Comparison of ENCODE assay signal across 14 mouse cellular contexts in genomic region chr11:76311224-76312000, GRCm38 (mm10).
DNase-seq lines count a peak whose midpoint lies in the region; ATAC-seq and TF ChIP-seq lines count a peak whose summit lies in the region.
"Had no signal": no experiment of that assay in that cellular context is flagged by ENCODE, and none has a peak within 500 bp of the region (broad histone marks: within the 10 kb centered on the region; RNA-seq: fewer than 3 reads in every experiment).

No protein-coding gene starts in this region.

- TF ChIP-seq CTCF in left cerebral cortex, adult 2 months (IDR thresholded peaks at IDR 0.05), result no peak

- H3K27ac ChIP-seq in heart, embryonic 10.5 days, result peak overlapping the region; percentile 38; the same call in 1 of the 2 replicates
- peak overlapping the region; percentile 31; the same call in 1 of the 2 replicates for H3K27ac ChIP-seq in midbrain, embryonic 12.5 days (replicated peaks)
- no peak overlapping the region for H3K27ac ChIP-seq in midbrain, embryonic 13.5 days
- no peak overlapping the region for H3K27ac ChIP-seq in left cerebral cortex, adult 2 months

- no peaks in the 10 kb centered on the region for H3K36me3 ChIP-seq in heart, embryonic 10.5 days
- H3K36me3 ChIP-seq in midbrain, embryonic 12.5 days, result no peaks in the 10 kb centered on the region
- H3K36me3 ChIP-seq in midbrain, embryonic 13.5 days, result no peaks in the 10 kb centered on the region

- 76% methylated on average over 12 of the region's 12 CpGs for WGBS in heart, embryonic 10.5 days
- WGBS in midbrain, embryonic 12.5 days, result 78% methylated on average over 12 of the region's 12 CpGs
- WGBS in midbrain, embryonic 13.5 days, result 71% methylated on average over 12 of the region's 12 CpGs

- intact Hi-C loops in heart, postnatal 10 days (cut with DNase I), result no loop called here
- intact Hi-C loops in left cerebral cortex, adult 2 months (cut with DNase I), result loop anchor here (5.0 kb wide), 1 partner anchor 54 kb away; no protein-coding TSS in a partner anchor

- no peaks in the 10 kb centered on the region for H3K9me3 ChIP-seq in heart, embryonic 10.5 days
- H3K9me3 ChIP-seq in midbrain, embryonic 12.5 days, result no peaks in the 10 kb centered on the region
- H3K9me3 ChIP-seq in midbrain, embryonic 13.5 days, result no peaks in the 10 kb centered on the region

- no peak overlapping the region for H3K4me2 ChIP-seq in midbrain, embryonic 12.5 days (replicated peaks)
- no peak overlapping the region for H3K4me2 ChIP-seq in midbrain, embryonic 13.5 days (replicated peaks)

- H3K9ac ChIP-seq in midbrain, embryonic 12.5 days (replicated peaks), result no peak overlapping the region
- H3K9ac ChIP-seq in midbrain, embryonic 13.5 days (replicated peaks), result no peak overlapping the region

- no peaks in the 10 kb centered on the region for H3K27me3 ChIP-seq in heart, embryonic 10.5 days (ENCODE audit: insufficient read depth, poor library complexity, severe bottlenecking)
- no peaks in the 10 kb centered on the region for H3K27me3 ChIP-seq in midbrain, embryonic 12.5 days
- no peaks in the 10 kb centered on the region for H3K27me3 ChIP-seq in midbrain, embryonic 13.5 days

- no peak for ATAC-seq in midbrain, embryonic 12.5 days (ENCODE audit: low FRiP score, low read depth)
- no peak for ATAC-seq in midbrain, embryonic 13.5 days
- ATAC-seq: inflammation-experienced regulatory T-cells, adult 6 months had no signal

- no peak for DNase-seq in heart, embryonic 10.5 days (ENCODE audit: low spot score)
- no peak for DNase-seq in heart, postnatal 10 days
- DNase-seq in forelimb bud, embryonic 11.5 days (ENCODE audit: low read depth, low spot score), result peak; percentile 73
- peak; percentile 45 for DNase-seq in retina, embryonic 14.5 days (ENCODE audit: low spot score)
- no peak for DNase-seq in ovary, postnatal 14 days (ENCODE audit: low spot score)
- DNase-seq in left cerebral cortex, adult 2 months (ENCODE audit: extremely low spot score in 1 of 2, low spot score in 2 of 2), result no peak
- DNase-seq: adrenal gland, adult 2 months; cerebellum, postnatal 36 days; kidney, postnatal 25 days; lung, adult 18-20 months; spleen, adult 18-20 months had no signal

- no peak overlapping the region for H3K4me3 ChIP-seq in heart, embryonic 10.5 days
- H3K4me3 ChIP-seq in midbrain, embryonic 12.5 days, result no peak overlapping the region
- no peak overlapping the region for H3K4me3 ChIP-seq in midbrain, embryonic 13.5 days (replicated peaks)
- H3K4me3 ChIP-seq in left cerebral cortex, adult 2 months, result no peak overlapping the region

- peaks cover 58% of the 10 kb centered on the region for H3K4me1 ChIP-seq in heart, embryonic 10.5 days
- peaks cover 47% of the 10 kb centered on the region for H3K4me1 ChIP-seq in midbrain, embryonic 12.5 days
- H3K4me1 ChIP-seq in midbrain, embryonic 13.5 days (replicated peaks), result peaks cover 33% of the 10 kb centered on the region

Comparison
In these comparisons a context has a peak if more than half of its experiments do, and no peak if none do; other contexts are left out.
1. H3K27ac ChIP-seq: peak in heart, embryonic 10.5 days (single experiment) and midbrain, embryonic 12.5 days (single experiment); none in midbrain, embryonic 13.5 days (single experiment) and left cerebral cortex, adult 2 months (single experiment).
2. DNase-seq: peak in forelimb bud, embryonic 11.5 days (single experiment) and retina, embryonic 14.5 days (single experiment); none in heart, embryonic 10.5 days (single experiment), heart, postnatal 10 days (0 of 2), ovary, postnatal 14 days (single experiment) and left cerebral cortex, adult 2 months (0 of 2).